Mouse (Mus musculus): ENCODE results near the gene Gm6034. TPM values are rescaled to one million over a fixed set of nuclear protein-coding genes. Genes with fewer than 3 reads are reported as not detected.

The Gm6034 gene
- total and polyA plus RNA-seq, 2 experiments from 2014 or later = not detected

DNA sequence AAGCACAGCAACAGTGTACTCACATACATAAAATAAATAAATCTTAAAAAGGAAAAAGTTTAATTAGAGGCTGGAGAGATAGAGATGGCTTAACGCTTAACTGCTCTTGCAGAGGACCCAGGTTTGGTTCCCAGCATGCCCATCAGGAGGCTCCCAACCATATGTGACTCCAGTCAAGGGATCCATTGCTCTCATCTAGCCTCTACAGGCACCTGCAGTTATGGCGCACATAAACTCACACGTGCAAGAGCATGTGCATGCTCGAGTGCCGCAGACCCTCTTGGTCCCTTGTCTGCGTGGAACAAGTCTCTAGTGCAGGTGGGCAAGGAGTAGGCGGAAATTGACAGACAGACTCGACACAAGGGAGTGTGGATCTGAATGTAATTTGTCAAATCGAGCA lies 20.7 kb upstream of the Gm6034 start:
- no peaks in the 10 kb centered on the region for H3K9me3 ChIP-seq (ENCODE audit: low read length)
- DNase-seq (ENCODE audit: low spot score) = no peak
- no peaks in the 10 kb centered on the region for H3K36me3 ChIP-seq (ENCODE audit: insufficient read depth, low read length)
- no peaks in the 10 kb centered on the region for H3K4me1 ChIP-seq (ENCODE audit: insufficient read depth, low read length)
- no peak overlapping the region for H3K9ac ChIP-seq (replicated peaks; ENCODE audit: low read length)
- H3K4me3 ChIP-seq (ENCODE audit: low read length) = no peak overlapping the region
- no peak overlapping the region for H3K27ac ChIP-seq
- no peaks in the 10 kb centered on the region for H3K27me3 ChIP-seq (ENCODE audit: insufficient read depth, low read length)
- H3K4me2 ChIP-seq (ENCODE audit: low read depth, low read length) = no peak overlapping the region
- no peak for TF ChIP-seq CTCF (IDR thresholded peaks at IDR 0.05; ENCODE audit: low read depth)
- WGBS = 95% methylated on average over 9 of the region's 9 CpGs
- ATAC-seq = no peak

GRCm38 (mm10) chr17:36022922-36023321 lies 19.8 kb upstream of the Gm6034 start:
- ATAC-seq (no peak), DNase-seq (ENCODE audit: low spot score) (no peak)
- WGBS = 90% methylated on average over 6 of the region's 6 CpGs
- Histone ChIP-seq H3K36me3 (ENCODE audit: insufficient read depth, low read length) (no peaks in the 10 kb centered on the region), H3K27me3 (ENCODE audit: insufficient read depth, low read length) (no peaks in the 10 kb centered on the region), H3K9me3 (ENCODE audit: low read length) (no peaks in the 10 kb centered on the region), H3K4me1 (ENCODE audit: insufficient read depth, low read length) (no peaks in the 10 kb centered on the region), H3K4me2 (ENCODE audit: low read depth, low read length) (no peak overlapping the region), H3K9ac (replicated peaks; ENCODE audit: low read length) (no peak overlapping the region), H3K27ac (no peak overlapping the region), H3K4me3 (ENCODE audit: low read length) (no peak overlapping the region)
- no peak for TF ChIP-seq CTCF (IDR thresholded peaks at IDR 0.05; ENCODE audit: low read depth)

DNA sequence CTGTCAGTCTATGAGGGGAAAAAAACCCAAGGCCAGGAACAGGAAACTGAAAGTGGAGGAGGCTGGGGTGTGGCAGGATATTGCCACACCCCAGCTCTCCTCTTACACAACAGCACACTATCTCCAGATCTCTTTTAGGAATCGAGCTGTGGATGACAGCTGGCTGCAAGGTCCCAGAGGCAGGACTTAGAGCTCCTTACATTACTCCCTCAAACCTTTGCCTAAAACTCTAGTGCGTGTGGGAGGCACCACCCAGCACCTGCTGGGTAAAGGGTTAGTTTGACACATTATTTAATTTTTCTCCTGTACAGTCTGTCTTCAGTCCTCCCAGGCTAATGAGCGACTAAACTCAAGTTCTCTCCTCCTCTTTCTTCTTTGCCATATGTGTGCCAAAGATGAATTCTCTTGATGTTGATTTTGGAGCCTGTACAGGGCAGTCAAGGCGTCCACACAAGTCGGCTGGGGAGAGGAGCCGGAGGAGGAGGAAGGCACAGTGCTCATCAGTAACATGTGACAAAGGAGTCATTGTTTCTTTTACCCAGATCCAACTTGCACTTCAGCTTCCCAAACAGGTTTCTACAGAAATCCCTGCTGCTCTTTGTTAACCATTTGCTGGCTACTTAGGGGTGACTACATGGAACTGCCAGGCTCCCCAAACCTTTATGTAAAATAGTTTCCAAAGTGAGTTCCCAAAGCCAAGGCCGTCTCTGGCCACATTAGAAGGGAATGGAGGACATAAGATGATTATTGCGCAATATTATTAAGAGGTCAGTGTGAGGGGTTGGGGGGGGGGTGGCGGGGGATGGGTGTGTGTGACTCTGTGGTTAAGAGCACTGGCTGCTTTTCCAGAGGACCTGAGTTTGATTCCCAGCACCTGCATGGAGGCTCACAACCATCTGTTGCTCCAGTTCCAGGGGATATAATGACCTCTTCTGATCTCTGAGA lies 18.8 kb upstream of the Gm6034 start:
- WGBS = 61% methylated on average over 9 of the region's 9 CpGs
- no peak overlapping the region for H3K4me3 ChIP-seq (ENCODE audit: low read length)
- H3K27ac ChIP-seq = peak overlapping the region; percentile 17; the same call in 1 of the 2 replicates

GRCm38 (mm10) chr17:36025197-36025596 lies 17.6 kb upstream of the Gm6034 start:
- no peak for ATAC-seq
- WGBS = 44% methylated on average over 5 of the region's 5 CpGs

More for the DNA sequence above, 18.8 kb upstream of the Gm6034 start:
- Histone ChIP-seq H3K36me3 (ENCODE audit: insufficient read depth, low read length) (no peaks in the 10 kb centered on the region), H3K4me1 (ENCODE audit: insufficient read depth, low read length) (no peaks in the 10 kb centered on the region), H3K27me3 (ENCODE audit: insufficient read depth, low read length) (no peaks in the 10 kb centered on the region), H3K9me3 (ENCODE audit: low read length) (no peaks in the 10 kb centered on the region), H3K4me2 (ENCODE audit: low read depth, low read length) (no peak overlapping the region), H3K9ac (replicated peaks; ENCODE audit: low read length) (no peak overlapping the region)
- no peak for TF ChIP-seq CTCF (IDR thresholded peaks at IDR 0.05; ENCODE audit: low read depth)
- no peak for ATAC-seq
- no peak for DNase-seq (ENCODE audit: low spot score)

DNA sequence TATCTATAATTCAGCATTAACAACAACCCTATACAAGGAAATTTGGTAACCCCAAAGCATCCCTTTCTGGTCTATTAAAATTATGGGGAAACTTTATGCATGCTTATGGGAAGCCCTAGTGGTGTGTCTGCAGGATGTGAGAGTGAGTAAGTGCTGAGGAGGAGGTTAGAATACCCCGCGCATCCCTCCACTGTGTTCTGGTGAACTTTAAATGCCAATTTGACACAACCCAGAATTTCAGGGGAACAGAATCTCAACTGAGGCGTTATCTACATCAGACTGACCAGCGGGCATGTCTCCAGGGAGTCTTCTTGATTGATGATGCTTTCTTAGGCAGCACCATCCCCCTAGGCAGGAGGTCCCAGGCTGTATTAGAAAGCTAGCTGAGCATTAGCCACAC lies 16.9 kb upstream of the Gm6034 start:
- no peak for TF ChIP-seq CTCF (IDR thresholded peaks at IDR 0.05; ENCODE audit: low read depth)
- no peaks in the 10 kb centered on the region for H3K36me3 ChIP-seq (ENCODE audit: insufficient read depth, low read length)
- no peak for ATAC-seq
- WGBS = 43% methylated on average over 4 of the region's 4 CpGs
- no peak overlapping the region for H3K9ac ChIP-seq (replicated peaks; ENCODE audit: low read length)
- no peaks in the 10 kb centered on the region for H3K27me3 ChIP-seq (ENCODE audit: insufficient read depth, low read length)
- H3K4me1 ChIP-seq (ENCODE audit: insufficient read depth, low read length) = no peaks in the 10 kb centered on the region
- no peak overlapping the region for H3K4me2 ChIP-seq (ENCODE audit: low read depth, low read length)
- DNase-seq (ENCODE audit: low spot score) = no peak
- H3K4me3 ChIP-seq (ENCODE audit: low read length) = no peak overlapping the region
- H3K27ac ChIP-seq = no peak overlapping the region
- H3K9me3 ChIP-seq (ENCODE audit: low read length) = no peaks in the 10 kb centered on the region

More at GRCm38 (mm10) chr17:36025197-36025596, 17.6 kb upstream of the Gm6034 start:
- TF ChIP-seq CTCF (IDR thresholded peaks at IDR 0.05; ENCODE audit: low read depth) = no peak
- H3K36me3 ChIP-seq (ENCODE audit: insufficient read depth, low read length) = no peaks in the 10 kb centered on the region
- no peak for DNase-seq (ENCODE audit: low spot score)
- no peak overlapping the region for H3K4me2 ChIP-seq (ENCODE audit: low read depth, low read length)
- H3K9me3 ChIP-seq (ENCODE audit: low read length) = no peaks in the 10 kb centered on the region
- no peak overlapping the region for H3K27ac ChIP-seq
- H3K27me3 ChIP-seq (ENCODE audit: insufficient read depth, low read length) = no peaks in the 10 kb centered on the region
- H3K4me3 ChIP-seq (ENCODE audit: low read length) = no peak overlapping the region
- no peaks in the 10 kb centered on the region for H3K4me1 ChIP-seq (ENCODE audit: insufficient read depth, low read length)
- H3K9ac ChIP-seq (replicated peaks; ENCODE audit: low read length) = no peak overlapping the region

DNA sequence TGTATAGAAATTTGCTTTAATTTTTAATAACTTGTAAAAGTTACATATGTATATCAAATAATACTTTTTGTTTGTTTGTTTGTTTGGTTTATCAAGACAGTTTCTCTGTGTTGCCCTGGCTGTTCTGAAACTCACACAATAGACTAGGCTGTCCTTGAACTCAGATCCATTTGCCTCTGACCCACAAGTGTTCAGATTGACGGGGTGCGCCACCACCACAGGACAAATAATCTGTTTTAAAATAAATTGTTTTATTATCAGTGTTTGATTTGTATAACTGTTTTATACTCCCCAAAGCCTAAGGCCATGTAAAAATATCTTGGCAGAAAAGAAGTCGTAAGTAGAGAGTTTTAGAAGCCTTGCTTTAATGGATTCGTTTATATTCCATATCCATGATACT lies 15.1 kb upstream of the Gm6034 start:
- Histone ChIP-seq H3K4me3 (ENCODE audit: low read length) (no peak overlapping the region), H3K4me2 (ENCODE audit: low read depth, low read length) (no peak overlapping the region), H3K27ac (no peak overlapping the region), H3K4me1 (ENCODE audit: insufficient read depth, low read length) (no peaks in the 10 kb centered on the region), H3K27me3 (ENCODE audit: insufficient read depth, low read length) (no peaks in the 10 kb centered on the region), H3K9me3 (ENCODE audit: low read length) (no peaks in the 10 kb centered on the region), H3K36me3 (ENCODE audit: insufficient read depth, low read length) (no peaks in the 10 kb centered on the region), H3K9ac (replicated peaks; ENCODE audit: low read length) (no peak overlapping the region)
- no peak for TF ChIP-seq CTCF (IDR thresholded peaks at IDR 0.05; ENCODE audit: low read depth)
- no peak for DNase-seq (ENCODE audit: low spot score)
- 95% methylated on average over 4 of the region's 4 CpGs for WGBS
- ATAC-seq = no peak

All from hindbrain, postnatal 0 days (tissue).